Mouse (Mus musculus): Measurements from ENCODE around the gene Fosl2. TPM values are rescaled to one million over a fixed set of nuclear protein-coding genes. Genes with fewer than 3 reads are reported as not detected.
"Not testable (repeated sequence)": the region's sequence is repeated elsewhere in the genome, so short reads cannot be mapped to it uniquely, and the experiment has no call there.

Gene Fosl2
- polyA plus RNA-seq, 1 experiment from 2014 or later: 0.58 TPM

DNA sequence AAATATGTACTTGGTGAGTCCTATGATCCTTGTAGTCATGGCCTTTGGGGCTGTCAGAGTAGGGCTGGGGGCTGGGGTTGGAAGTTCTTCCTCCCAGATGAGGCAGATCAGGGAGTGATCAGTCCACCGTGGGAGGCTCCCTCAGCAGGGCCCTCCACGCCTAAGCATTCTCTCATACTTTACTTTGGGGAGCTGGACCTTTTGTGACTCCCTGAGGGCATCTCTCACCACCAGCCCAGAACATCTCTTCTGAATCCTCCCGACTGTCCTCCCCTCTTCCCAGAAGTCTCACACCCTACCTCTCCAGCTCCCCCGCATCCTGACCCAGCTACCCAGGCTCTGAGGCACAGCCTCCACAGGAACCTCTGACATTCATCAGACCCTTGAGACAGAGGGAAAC is 15.6 kb downstream of the Fosl2 start:
- no peak for ATAC-seq (ENCODE audit: insufficient read depth)
- Histone ChIP-seq H3K4me2 (no peak overlapping the region), H3K36me3 (replicated peaks) (0 out of 2 replicates have a peak, but pooled peaks cover 7% of the 10 kb centered on the region), H3K4me1 (replicated peaks) (no peaks in the 10 kb centered on the region), H3K4me3 (replicated peaks) (no peak overlapping the region), H3K9me3 (replicated peaks) (no peaks in the 10 kb centered on the region), H3K27me3 (no peaks in the 10 kb centered on the region), H3K27ac (replicated peaks) (no peak overlapping the region), H3K9ac (no peak overlapping the region)
- 61% methylated on average over 4 of the region's 4 CpGs for WGBS (ENCODE audit: insufficient replicate concordance)

GRCm38 (mm10) chr5:32152725-32153417 is 17.3 kb downstream of the Fosl2 start:
- Histone ChIP-seq H3K4me3 (replicated peaks) (no peak overlapping the region), H3K4me1 (replicated peaks) (no peaks in the 10 kb centered on the region), H3K27me3 (no peaks in the 10 kb centered on the region), H3K27ac (replicated peaks) (no peak overlapping the region), H3K9ac (no peak overlapping the region), H3K36me3 (replicated peaks) (0 out of 2 replicates have a peak, but pooled peaks cover 5% of the 10 kb centered on the region), H3K4me2 (no peak overlapping the region), H3K9me3 (replicated peaks) (no peaks in the 10 kb centered on the region)
- no peak for ATAC-seq (ENCODE audit: insufficient read depth)
- WGBS (ENCODE audit: insufficient replicate concordance): 72% methylated on average over 28 of the region's 28 CpGs

DNA sequence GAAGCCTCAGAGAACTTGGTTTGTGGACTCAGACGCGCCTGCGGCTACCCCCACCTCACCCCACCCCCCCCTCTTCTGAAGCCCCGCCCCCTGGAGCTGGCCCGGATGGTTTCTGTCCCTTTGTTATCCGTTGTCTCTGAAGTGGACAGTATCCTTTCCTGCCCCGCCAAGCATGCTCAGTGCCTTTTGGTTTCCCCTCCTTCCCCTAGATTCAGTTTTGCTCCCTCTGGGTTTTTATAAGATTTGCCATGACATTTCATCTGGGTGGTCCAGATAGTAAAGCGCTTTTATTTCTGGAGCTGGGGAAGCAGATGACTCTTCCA is 17.8 kb downstream of the Fosl2 start:
- no peak for ATAC-seq (ENCODE audit: insufficient read depth)
- no peak overlapping the region for H3K4me3 ChIP-seq (replicated peaks)
- H3K27ac ChIP-seq (replicated peaks): no peak overlapping the region
- H3K4me2 ChIP-seq: no peak overlapping the region
- H3K36me3 ChIP-seq (replicated peaks): no peaks in the 10 kb centered on the region
- H3K27me3 ChIP-seq: no peaks in the 10 kb centered on the region
- 68% methylated on average over 8 of the region's 8 CpGs for WGBS (ENCODE audit: insufficient replicate concordance)
- no peaks in the 10 kb centered on the region for H3K9me3 ChIP-seq (replicated peaks)
- no peak overlapping the region for H3K9ac ChIP-seq
- H3K4me1 ChIP-seq (replicated peaks): no peaks in the 10 kb centered on the region

- no peaks in the 10 kb centered on the region for H3K4me1 ChIP-seq (replicated peaks)
- H3K4me2 ChIP-seq: no peak overlapping the region
- H3K36me3 ChIP-seq (replicated peaks): no peaks in the 10 kb centered on the region
- H3K4me3 ChIP-seq (replicated peaks): no peak overlapping the region
- H3K9me3 ChIP-seq (replicated peaks): no peaks in the 10 kb centered on the region
- 75% methylated on average over 17 of the region's 17 CpGs for WGBS (ENCODE audit: insufficient replicate concordance)
- H3K27ac ChIP-seq (replicated peaks): no peak overlapping the region
- H3K27me3 ChIP-seq: no peaks in the 10 kb centered on the region
- no peak for ATAC-seq (ENCODE audit: insufficient read depth)
- H3K9ac ChIP-seq: no peak overlapping the region
Observed at GRCm38 (mm10) chr5:32153791-32154490, 18.3 kb downstream of the Fosl2 start.

GRCm38 (mm10) chr5:32154931-32155688 is 19.5 kb downstream of the Fosl2 start:
- H3K9me3 ChIP-seq (replicated peaks): no peaks in the 10 kb centered on the region
- no peaks in the 10 kb centered on the region for H3K27me3 ChIP-seq
- ATAC-seq (ENCODE audit: insufficient read depth): no peak
- H3K27ac ChIP-seq (replicated peaks): no peak overlapping the region
- H3K36me3 ChIP-seq (replicated peaks): no peaks in the 10 kb centered on the region
- no peak overlapping the region for H3K9ac ChIP-seq
- no peaks in the 10 kb centered on the region for H3K4me1 ChIP-seq (replicated peaks)
- 59% methylated on average over 9 of the region's 9 CpGs for WGBS (ENCODE audit: insufficient replicate concordance)
- H3K4me2 ChIP-seq: no peak overlapping the region
- H3K4me3 ChIP-seq (replicated peaks): no peak overlapping the region

- no peak overlapping the region for H3K9ac ChIP-seq
- no peaks in the 10 kb centered on the region for H3K4me1 ChIP-seq (replicated peaks)
- WGBS (ENCODE audit: insufficient replicate concordance): 61% methylated on average over 3 of the region's 3 CpGs
- ATAC-seq (ENCODE audit: insufficient read depth): no peak
- no peaks in the 10 kb centered on the region for H3K36me3 ChIP-seq (replicated peaks)
- H3K9me3 ChIP-seq (replicated peaks): no peaks in the 10 kb centered on the region
- H3K27me3 ChIP-seq: no peaks in the 10 kb centered on the region
- no peak overlapping the region for H3K27ac ChIP-seq (replicated peaks)
- no peak overlapping the region for H3K4me2 ChIP-seq
- no peak overlapping the region for H3K4me3 ChIP-seq (replicated peaks)
Observed at GRCm38 (mm10) chr5:32155927-32156326, 20.3 kb downstream of the Fosl2 start.

- Histone ChIP-seq H3K9ac (no peak overlapping the region), H3K4me3 (replicated peaks) (no peak overlapping the region), H3K4me2 (no peak overlapping the region), H3K27me3 (no peaks in the 10 kb centered on the region), H3K9me3 (replicated peaks) (no peaks in the 10 kb centered on the region), H3K36me3 (replicated peaks) (no peaks in the 10 kb centered on the region), H3K4me1 (replicated peaks) (no peaks in the 10 kb centered on the region), H3K27ac (replicated peaks) (no peak overlapping the region)
- ATAC-seq (ENCODE audit: insufficient read depth): no peak
- 47% methylated on average over 3 of the region's 3 CpGs for WGBS (ENCODE audit: insufficient replicate concordance)
Observed at GRCm38 (mm10) chr5:32163478-32164043, 28.0 kb downstream of the Fosl2 start.

DNA sequence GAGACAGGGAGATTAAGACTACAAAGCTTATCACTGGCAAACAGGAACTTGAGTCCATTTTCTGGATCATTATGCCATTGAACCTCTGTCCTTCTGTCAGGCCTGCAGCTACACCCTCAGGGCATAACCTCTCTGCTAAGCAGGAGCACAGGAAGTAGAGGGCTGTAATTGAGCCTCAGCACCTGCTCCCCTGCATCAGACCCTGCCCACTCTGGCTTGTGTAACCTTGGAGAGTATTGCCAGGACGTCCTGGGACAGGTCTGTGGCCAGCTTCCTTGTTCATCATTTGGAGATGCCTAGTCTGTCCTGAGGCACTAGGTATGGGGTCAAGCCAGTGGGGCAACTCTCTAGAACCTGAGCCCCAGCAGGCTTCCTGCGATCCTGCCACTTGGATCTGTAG is 36.6 kb downstream of the Fosl2 start:
- Histone ChIP-seq H3K4me3 (replicated peaks) (no peak overlapping the region), H3K9me3 (replicated peaks) (no peaks in the 10 kb centered on the region), H3K27ac (replicated peaks) (no peak overlapping the region), H3K9ac (no peak overlapping the region), H3K4me2 (no peak overlapping the region), H3K4me1 (replicated peaks) (no peaks in the 10 kb centered on the region), H3K27me3 (no peaks in the 10 kb centered on the region), H3K36me3 (replicated peaks) (no peaks in the 10 kb centered on the region)
- WGBS (ENCODE audit: insufficient replicate concordance): 41% methylated on average over 2 of the region's 2 CpGs
- ATAC-seq (ENCODE audit: insufficient read depth): no peak

DNA sequence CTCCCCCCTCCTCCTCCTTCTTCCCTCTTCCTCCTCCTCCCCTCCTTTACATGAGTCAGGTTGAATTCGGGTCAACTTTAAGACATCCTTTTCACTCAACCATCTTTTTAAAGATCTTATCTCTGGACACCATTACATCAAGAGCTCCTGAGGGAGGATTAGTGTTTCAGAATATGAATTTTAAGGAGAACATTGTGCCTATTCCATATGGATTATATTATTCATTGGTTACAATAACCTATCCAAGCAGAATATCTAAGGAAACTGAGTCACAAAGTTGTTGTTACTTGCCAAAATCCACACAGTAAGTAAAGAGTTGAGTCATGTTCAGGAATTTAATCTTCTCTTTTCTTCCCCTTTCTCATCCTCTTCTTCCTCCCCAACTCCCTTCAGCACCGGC is 41.2 kb downstream of the Fosl2 start:
- no peaks in the 10 kb centered on the region for H3K27me3 ChIP-seq
- WGBS (ENCODE audit: insufficient replicate concordance): 26% methylated on average over 2 of the region's 2 CpGs
- H3K4me2 ChIP-seq: no peak overlapping the region
- no peak overlapping the region for H3K9ac ChIP-seq
- H3K36me3 ChIP-seq (replicated peaks): no peaks in the 10 kb centered on the region
- ATAC-seq (ENCODE audit: insufficient read depth): no peak
- no peaks in the 10 kb centered on the region for H3K4me1 ChIP-seq (replicated peaks)
- no peak overlapping the region for H3K4me3 ChIP-seq (replicated peaks)
- H3K27ac ChIP-seq (replicated peaks): no peak overlapping the region
- H3K9me3 ChIP-seq (replicated peaks): no peaks in the 10 kb centered on the region

DNA sequence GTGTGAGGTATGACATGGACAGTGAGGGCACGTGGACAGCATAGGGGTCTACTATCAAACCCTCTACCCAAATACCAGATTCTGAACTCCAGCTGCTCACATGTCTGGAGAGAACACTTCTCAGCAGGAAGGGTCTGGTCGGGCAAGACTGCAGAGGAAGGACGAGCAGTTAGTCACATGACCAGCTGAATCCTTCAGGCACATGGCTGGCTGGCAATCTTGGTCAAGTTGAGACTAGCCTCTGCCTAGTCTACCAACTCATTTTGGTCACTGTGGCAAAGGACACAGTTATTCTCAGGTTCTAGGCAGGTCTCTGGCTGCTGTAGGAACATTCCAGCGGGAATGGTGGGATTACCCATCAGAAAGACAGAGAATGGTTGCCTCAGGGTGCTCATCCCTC is 42.1 kb downstream of the Fosl2 start:
- Histone ChIP-seq H3K9me3 (replicated peaks) (no peaks in the 10 kb centered on the region), H3K4me3 (replicated peaks) (no peak overlapping the region), H3K27ac (replicated peaks) (no peak overlapping the region), H3K9ac (no peak overlapping the region), H3K27me3 (no peaks in the 10 kb centered on the region), H3K4me2 (no peak overlapping the region), H3K36me3 (replicated peaks) (no peaks in the 10 kb centered on the region), H3K4me1 (replicated peaks) (no peaks in the 10 kb centered on the region)
- 46% methylated on average over 4 of the region's 4 CpGs for WGBS (ENCODE audit: insufficient replicate concordance)
- no peak for ATAC-seq (ENCODE audit: insufficient read depth)

- not testable (repeated sequence) for ATAC-seq (ENCODE audit: insufficient read depth)
- WGBS (ENCODE audit: insufficient replicate concordance): 56% methylated on average over 5 of the region's 6 CpGs
Observed at GRCm38 (mm10) chr5:32178720-32179119, 43.1 kb downstream of the Fosl2 start.

More at GRCm38 (mm10) chr5:32178720-32179119, 43.1 kb downstream of the Fosl2 start:
- not testable (repeated sequence) for H3K4me2 ChIP-seq; H3K4me3 ChIP-seq (replicated peaks); H3K36me3 ChIP-seq (replicated peaks); H3K4me1 ChIP-seq (replicated peaks); H3K27ac ChIP-seq (replicated peaks); H3K9ac ChIP-seq; H3K27me3 ChIP-seq; H3K9me3 ChIP-seq (replicated peaks)

Measured in liver, embryonic 15.5 days (tissue).